Mouse (Mus musculus): ENCODE measurements at regions not wholly inside any gene's neighbourhood (a gene's known extent, or its start where the extent isn't known, plus 50 kb on each side); places are given as distances from the start of the nearest gene placed in this dataset.

- no peaks in the 10 kb centered on the region for H3K9me3 ChIP-seq
- H3K4me2 ChIP-seq, result no peak overlapping the region
- no peak overlapping the region; the same call in 1 of the 2 replicates for H3K27ac ChIP-seq
- no peak overlapping the region for H3K4me3 ChIP-seq
- no peak overlapping the region for H3K9ac ChIP-seq
- ATAC-seq (ENCODE audit: low FRiP score), result no peak
- no peaks in the 10 kb centered on the region for H3K27me3 ChIP-seq
- peaks cover 56% of the 10 kb centered on the region for H3K4me1 ChIP-seq (replicated peaks)
- no peaks in the 10 kb centered on the region for H3K36me3 ChIP-seq
- WGBS, result 68% methylated on average over 3 of the region's 3 CpGs
Measured at GRCm38 (mm10) chr9:101404034-101404433, 152.4 kb upstream of the Ppp2r3a start.

- H3K4me1 ChIP-seq (replicated peaks), result peaks cover 47% of the 10 kb centered on the region
- no peak for ATAC-seq (ENCODE audit: low FRiP score)
- H3K9me3 ChIP-seq, result no peaks in the 10 kb centered on the region
- H3K4me3 ChIP-seq, result no peak overlapping the region
- H3K27me3 ChIP-seq, result no peaks in the 10 kb centered on the region
- H3K27ac ChIP-seq, result peak overlapping the region; percentile 13
- H3K36me3 ChIP-seq, result no peaks in the 10 kb centered on the region
- WGBS, result 71% methylated on average over 9 of the region's 9 CpGs
- no peak overlapping the region for H3K4me2 ChIP-seq
- H3K9ac ChIP-seq, result no peak overlapping the region
Measured at GRCm38 (mm10) chr9:101402544-101403194, 151.1 kb upstream of the Ppp2r3a start.

- Histone ChIP-seq H3K4me1 (replicated peaks) (peaks cover 34% of the 10 kb centered on the region), H3K9ac (no peak overlapping the region), H3K27me3 (no peaks in the 10 kb centered on the region), H3K36me3 (no peaks in the 10 kb centered on the region), H3K27ac (no peak overlapping the region), H3K9me3 (no peaks in the 10 kb centered on the region), H3K4me2 (no peak overlapping the region), H3K4me3 (no peak overlapping the region)
- WGBS, result 81% methylated on average over 9 of the region's 9 CpGs
- ATAC-seq (ENCODE audit: low FRiP score), result no peak
Measured at GRCm38 (mm10) chr9:101401416-101401815, 149.8 kb upstream of the Ppp2r3a start.

GRCm38 (mm10) chr9:101398858-101399257 lies 147.3 kb upstream of the Ppp2r3a start:
- H3K4me3 ChIP-seq, result no peak overlapping the region
- H3K36me3 ChIP-seq, result no peaks in the 10 kb centered on the region
- H3K27me3 ChIP-seq, result no peaks in the 10 kb centered on the region
- 83% methylated on average over 3 of the region's 3 CpGs for whole genome bisulfite sequencing
- H3K9me3 ChIP-seq, result no peaks in the 10 kb centered on the region
- H3K9ac ChIP-seq, result no peak overlapping the region
- ATAC-seq (ENCODE audit: low FRiP score), result no peak
- no peak overlapping the region for H3K27ac ChIP-seq
- H3K4me1 ChIP-seq (replicated peaks), result peaks cover 14% of the 10 kb centered on the region
- no peak overlapping the region for H3K4me2 ChIP-seq

GRCm38 (mm10) chr9:101369380-101369779 lies 117.8 kb upstream of the Ppp2r3a start:
- Histone ChIP-seq H3K36me3 (no peaks in the 10 kb centered on the region), H3K9ac (no peak overlapping the region), H3K4me1 (replicated peaks) (no peaks in the 10 kb centered on the region), H3K4me3 (no peak overlapping the region), H3K27me3 (no peaks in the 10 kb centered on the region), H3K4me2 (no peak overlapping the region), H3K27ac (no peak overlapping the region), H3K9me3 (no peaks in the 10 kb centered on the region)
- no peak for ATAC-seq (ENCODE audit: low FRiP score)
- WGBS, result 50% methylated on average over 2 of the region's 2 CpGs

GRCm38 (mm10) chr9:101356607-101357006 lies 105.0 kb upstream of the Ppp2r3a start:
- Histone ChIP-seq H3K4me2 (no peak overlapping the region), H3K27ac (peak overlapping the region; percentile 58), H3K27me3 (no peaks in the 10 kb centered on the region; the same call in 1 of the 2 replicates), H3K9ac (no peak overlapping the region), H3K9me3 (no peaks in the 10 kb centered on the region), H3K4me3 (no peak overlapping the region), H3K36me3 (no peaks in the 10 kb centered on the region), H3K4me1 (replicated peaks) (no peaks in the 10 kb centered on the region)
- 70% methylated on average over 6 of the region's 6 CpGs for WGBS
- no peak for ATAC-seq (ENCODE audit: low FRiP score)

- H3K27ac ChIP-seq, result no peak overlapping the region
- WGBS, result 92% methylated on average over 4 of the region's 4 CpGs
- no peaks in the 10 kb centered on the region for H3K4me1 ChIP-seq (replicated peaks)
- no peak for ATAC-seq (ENCODE audit: low FRiP score)
- no peak overlapping the region for H3K4me2 ChIP-seq
- no peak overlapping the region for H3K4me3 ChIP-seq
- H3K9me3 ChIP-seq, result no peaks in the 10 kb centered on the region
- no peak overlapping the region for H3K9ac ChIP-seq
- H3K36me3 ChIP-seq, result no peaks in the 10 kb centered on the region
- H3K27me3 ChIP-seq, result no peaks in the 10 kb centered on the region
Measured at GRCm38 (mm10) chr9:101348771-101349170, 97.2 kb upstream of the Ppp2r3a start.

- Histone ChIP-seq H3K27me3 (no peaks in the 10 kb centered on the region), H3K4me1 (replicated peaks) (peaks cover 2% of the 10 kb centered on the region; the same call in 1 of the 2 replicates), H3K9me3 (no peaks in the 10 kb centered on the region), H3K4me3 (no peak overlapping the region), H3K9ac (no peak overlapping the region), H3K36me3 (no peaks in the 10 kb centered on the region), H3K27ac (no peak overlapping the region), H3K4me2 (no peak overlapping the region)
- ATAC-seq (ENCODE audit: low FRiP score), result no peak
- 92% methylated on average over 5 of the region's 5 CpGs for WGBS
Measured at GRCm38 (mm10) chr9:101342887-101343286, 91.3 kb upstream of the Ppp2r3a start.

GRCm38 (mm10) chr9:101340796-101341465 lies 89.3 kb upstream of the Ppp2r3a start:
- H3K27me3 ChIP-seq, result no peaks in the 10 kb centered on the region
- peaks cover 2% of the 10 kb centered on the region; the same call in 1 of the 2 replicates for H3K4me1 ChIP-seq (replicated peaks)
- H3K9ac ChIP-seq, result no peak overlapping the region
- 73% methylated on average over 11 of the region's 11 CpGs for WGBS
- no peak overlapping the region for H3K4me2 ChIP-seq
- H3K27ac ChIP-seq, result no peak overlapping the region
- no peak for ATAC-seq (ENCODE audit: low FRiP score)
- no peaks in the 10 kb centered on the region for H3K36me3 ChIP-seq
- H3K9me3 ChIP-seq, result no peaks in the 10 kb centered on the region
- H3K4me3 ChIP-seq, result no peak overlapping the region

- 70% methylated on average over 8 of the region's 8 CpGs for WGBS
- Histone ChIP-seq H3K9me3 (no peaks in the 10 kb centered on the region), H3K27me3 (no peaks in the 10 kb centered on the region), H3K27ac (no peak overlapping the region), H3K9ac (no peak overlapping the region), H3K4me1 (replicated peaks) (no peaks in the 10 kb centered on the region), H3K4me3 (no peak overlapping the region), H3K36me3 (no peaks in the 10 kb centered on the region), H3K4me2 (no peak overlapping the region)
- ATAC-seq (ENCODE audit: low FRiP score), result no peak
Measured at GRCm38 (mm10) chr9:101329032-101329824, 77.6 kb upstream of the Ppp2r3a start.

GRCm38 (mm10) chr9:101326961-101327360 lies 75.4 kb upstream of the Ppp2r3a start:
- no peaks in the 10 kb centered on the region for H3K27me3 ChIP-seq
- H3K36me3 ChIP-seq, result no peaks in the 10 kb centered on the region
- no peak overlapping the region for H3K4me3 ChIP-seq
- no peaks in the 10 kb centered on the region for H3K4me1 ChIP-seq (replicated peaks)
- 78% methylated on average over 3 of the region's 3 CpGs for WGBS
- no peak overlapping the region for H3K27ac ChIP-seq
- no peak overlapping the region for H3K4me2 ChIP-seq
- no peak for ATAC-seq (ENCODE audit: low FRiP score)
- no peak overlapping the region for H3K9ac ChIP-seq
- H3K9me3 ChIP-seq, result no peaks in the 10 kb centered on the region

GRCm38 (mm10) chr9:101314036-101314435 lies 62.4 kb upstream of the Ppp2r3a start:
- H3K36me3 ChIP-seq, result no peaks in the 10 kb centered on the region
- no peak overlapping the region for H3K9ac ChIP-seq
- H3K4me3 ChIP-seq, result no peak overlapping the region
- H3K4me2 ChIP-seq, result no peak overlapping the region
- H3K27ac ChIP-seq, result no peak overlapping the region; the same call in 1 of the 2 replicates
- H3K9me3 ChIP-seq, result no peaks in the 10 kb centered on the region
- 0 out of 2 replicates have a peak, but pooled peaks cover 4% of the 10 kb centered on the region for H3K4me1 ChIP-seq (replicated peaks)
- WGBS, result 39% methylated on average over 4 of the region's 4 CpGs
- H3K27me3 ChIP-seq, result peaks cover 9% of the 10 kb centered on the region; the same call in 1 of the 2 replicates
- ATAC-seq (ENCODE audit: low FRiP score), result no peak
